Mouse (Mus musculus) layer of hippocampus, postnatal 14 days (tissue): Measurements from ENCODE around the gene Dffb. TPM values are rescaled to one million over a fixed set of nuclear protein-coding genes. Genes with fewer than 3 reads are reported as not detected.

Experiments used
- DNase-seq, 2 experiments: peaks; one replicate each; pipeline ENCODE4 v3.0.0; 2021 to 2022; ENCODE audit warnings: low spot score in 2 of 2, mixed read lengths in 1 of 2
- long read RNA-seq, 2 experiments: library from polyadenylated mRNA; stranded (forward); transcript quantifications; one replicate each; pipeline ENCODE4 v2.0.0; 2021
- total RNA-seq, 2 experiments: library from RNA; stranded (reverse); gene quantifications; 2 replicates each; pipeline ENCODE4 v1.2.3; 2021

Gene Dffb
- total RNA-seq: 10 to 100 TPM; 10.0 to 16.9 TPM
- long read RNA-seq, experiment 1, partial matches to known transcripts: 1 of 4 reads
- long read RNA-seq, experiment 1, other reads (novel, unspliced or antisense): 1 of 4 reads
- long read RNA-seq, experiment 2, partial matches to known transcripts: 1 of 4 reads
- long read RNA-seq, experiment 2, other reads (novel, unspliced or antisense): 3 of 4 reads

DNA sequence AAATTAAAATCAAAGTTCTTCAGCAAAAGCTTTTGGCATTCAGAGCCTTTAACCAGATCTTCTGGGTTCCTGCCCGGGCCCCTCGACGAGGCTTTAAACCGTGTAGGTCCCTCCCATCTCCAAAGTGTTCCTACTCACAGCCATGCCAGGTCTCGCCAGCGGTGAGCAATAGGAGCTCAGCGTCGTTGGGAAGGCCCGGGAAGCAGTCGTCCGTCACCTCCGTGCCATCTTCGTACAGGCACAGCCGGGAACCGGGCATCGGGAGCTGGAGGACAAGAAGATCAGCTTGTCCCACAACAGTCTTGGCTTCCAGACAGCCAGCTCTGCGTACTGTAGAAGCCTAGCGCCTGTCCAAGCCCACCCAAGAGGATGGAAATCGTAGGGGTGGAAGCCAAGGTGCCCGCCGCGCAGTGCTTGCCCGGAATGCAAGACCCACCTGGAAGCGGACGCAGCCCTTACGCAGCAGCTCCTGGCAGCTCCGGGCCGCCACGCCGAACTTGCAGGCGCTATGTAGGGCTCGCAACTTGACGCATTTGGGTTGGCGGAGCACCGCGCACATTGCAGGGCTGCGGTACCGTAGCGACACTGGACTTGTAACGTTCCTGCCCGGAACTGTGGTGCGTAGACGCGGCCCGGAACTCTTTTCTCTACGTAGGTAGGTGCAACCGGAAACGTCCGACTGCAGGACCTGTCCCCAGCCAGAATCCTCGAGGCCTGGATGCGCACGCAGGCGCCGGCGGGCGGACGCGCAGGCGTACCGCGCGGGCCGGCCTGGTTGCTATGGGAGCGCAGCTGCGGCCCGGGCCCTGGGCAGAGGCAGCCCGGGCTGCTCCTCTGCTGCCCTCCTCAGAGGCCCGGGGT is at the start of gene Dffb, which contains the start of gene Cep104:
Dffb (minus strand) TSS at position 696 of the 861 bp plus-strand sequence.
Cep104 (plus strand) TSS at position 764 of the 861 bp plus-strand sequence.
- peak; percentile 94 to 97 for DNase-seq

DNA sequence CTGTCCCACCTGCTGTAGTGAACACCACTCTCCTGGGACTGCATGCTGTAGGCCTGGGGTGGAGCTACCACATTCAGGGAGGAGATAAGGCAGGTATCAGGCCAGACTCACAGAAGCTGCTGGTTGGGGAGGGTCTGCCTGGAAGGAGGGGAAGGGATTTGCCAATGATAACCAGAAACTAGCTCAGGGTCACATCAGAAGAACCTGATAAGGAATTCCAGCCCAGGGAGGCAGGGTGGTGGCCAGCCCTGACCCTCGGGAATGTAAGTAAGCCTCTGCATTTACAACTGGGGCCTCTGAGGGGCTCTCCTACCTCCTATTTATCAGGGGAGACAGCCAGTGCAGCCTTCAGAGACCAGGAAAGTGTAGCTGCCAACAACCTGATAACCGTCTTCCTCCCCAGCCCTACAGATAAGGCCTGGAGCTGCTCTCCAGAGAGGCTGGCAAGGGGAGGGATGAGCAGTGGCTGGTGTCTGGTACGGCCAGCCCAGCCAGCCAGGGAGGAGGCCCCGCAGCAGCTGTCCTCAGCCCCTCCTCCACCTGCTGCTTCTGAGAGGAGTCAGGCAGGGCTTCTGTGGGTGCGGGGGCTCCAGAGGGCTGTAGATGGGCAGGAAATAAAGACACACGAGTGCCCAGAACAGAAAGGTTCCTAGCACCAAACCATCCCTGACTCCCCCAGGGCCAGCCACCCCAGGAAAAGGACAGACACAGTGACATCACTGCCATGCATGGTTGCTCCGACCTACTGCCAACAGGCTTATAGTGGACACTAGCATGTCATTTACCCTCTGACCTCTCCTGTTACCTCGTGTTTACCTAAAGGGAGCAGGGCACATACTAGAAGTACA is 49.1 kb upstream of the Dffb start:
- no peak for DNase-seq

DNA sequence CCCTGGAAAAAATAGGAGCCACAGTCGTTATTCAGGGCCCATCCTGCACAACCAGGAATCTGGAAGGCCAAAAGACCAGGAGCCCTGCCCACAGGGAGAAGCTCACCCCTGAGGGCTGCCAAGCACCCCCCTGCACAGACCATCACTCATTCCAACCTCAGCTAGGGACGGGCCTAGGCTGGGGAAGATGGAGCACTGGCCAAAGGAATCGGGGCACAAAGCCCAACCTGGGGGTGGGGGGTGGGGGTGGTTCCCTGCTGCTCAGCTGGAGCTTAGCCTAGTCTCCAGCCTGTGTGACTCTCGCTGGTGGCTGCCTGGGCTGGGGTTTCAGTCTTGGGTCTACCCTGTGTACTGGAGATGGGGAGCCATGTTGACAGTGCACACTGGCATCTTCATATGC is 47.9 kb upstream of the Dffb start:
- DNase-seq: no peak

DNA sequence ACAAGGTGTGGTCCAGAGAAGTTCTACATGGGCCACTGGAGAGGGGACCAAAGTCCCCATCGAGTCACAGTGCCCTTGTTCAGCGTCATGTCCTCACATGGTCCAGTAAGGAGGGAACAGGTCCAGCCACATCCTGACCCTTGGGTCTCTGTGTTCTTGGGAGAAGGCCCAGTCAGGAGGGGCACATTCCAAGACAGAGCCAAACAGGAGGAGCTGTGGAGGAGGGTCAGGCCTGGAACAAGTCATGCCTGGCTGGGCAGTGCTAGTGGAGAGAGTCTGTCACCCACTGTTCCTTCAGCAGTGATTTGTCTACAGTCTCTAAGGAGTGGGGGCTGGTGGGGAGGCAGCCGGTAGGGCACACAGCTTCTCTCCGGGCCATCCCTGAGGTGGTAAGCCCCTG is 47.5 kb upstream of the Dffb start:
- DNase-seq: peak in 1 of 2 experiments; percentile 49

DNA sequence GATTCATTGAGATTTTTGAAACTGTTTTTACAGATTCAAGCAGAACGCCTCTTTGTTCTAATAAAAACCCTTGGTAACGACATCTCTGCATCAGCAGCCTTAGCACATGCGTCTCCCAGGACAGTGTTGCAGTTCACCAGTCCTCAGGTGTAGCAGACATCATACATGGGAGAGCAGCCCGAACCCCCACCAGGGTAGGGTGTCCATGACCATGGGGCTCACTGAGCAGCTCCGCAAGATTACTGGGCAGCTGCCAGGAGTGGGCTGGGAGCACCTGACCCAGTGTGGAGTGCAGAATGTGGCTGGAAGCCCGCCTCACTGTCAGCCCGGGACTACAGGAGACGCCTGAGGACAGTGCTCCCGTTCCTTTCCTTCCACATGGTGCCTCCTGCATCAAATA is 46.5 kb upstream of the Dffb start:
- no peak for DNase-seq

DNA sequence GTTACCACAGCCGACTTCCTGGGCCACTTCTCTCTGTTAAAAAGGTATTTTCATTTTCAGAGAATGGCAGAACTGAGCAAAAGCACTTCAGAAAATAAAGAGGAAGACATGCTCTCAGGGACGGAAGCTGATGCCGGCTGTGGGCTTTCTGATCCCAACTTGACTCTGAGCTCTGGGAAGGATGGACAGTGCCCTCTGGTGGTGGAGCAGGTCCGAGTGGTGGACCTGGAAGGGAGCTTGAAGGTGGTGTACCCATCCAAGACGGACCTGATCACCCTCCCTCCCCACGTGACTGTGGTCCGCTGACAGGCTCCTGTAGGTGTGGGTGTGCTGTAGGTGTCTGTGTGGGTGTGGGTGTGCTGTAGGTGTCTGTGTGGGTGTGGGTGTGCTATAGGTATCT is 44.6 kb upstream of the Dffb start:
- no peak for DNase-seq

DNA sequence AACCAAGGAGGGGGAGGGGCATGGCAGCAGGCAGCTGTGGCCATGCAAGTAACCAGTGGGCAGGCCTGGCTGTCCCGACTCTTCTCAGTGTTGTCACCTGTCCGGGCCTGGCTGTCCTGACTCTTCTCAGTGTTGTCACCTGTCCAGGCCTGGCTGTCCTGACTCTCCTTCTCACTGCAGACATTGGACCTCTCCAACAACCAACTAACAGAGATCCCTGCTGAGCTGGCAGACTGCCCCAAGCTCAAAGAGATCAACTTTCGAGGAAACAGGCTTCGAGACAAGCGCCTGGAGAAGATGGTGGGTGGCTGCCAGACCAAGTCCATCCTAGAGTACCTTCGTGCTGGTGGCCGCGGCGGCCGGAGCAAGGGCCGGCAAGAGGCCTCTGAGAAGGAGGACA is 40.5 kb upstream of the Dffb start:
- DNase-seq: no peak

DNA sequence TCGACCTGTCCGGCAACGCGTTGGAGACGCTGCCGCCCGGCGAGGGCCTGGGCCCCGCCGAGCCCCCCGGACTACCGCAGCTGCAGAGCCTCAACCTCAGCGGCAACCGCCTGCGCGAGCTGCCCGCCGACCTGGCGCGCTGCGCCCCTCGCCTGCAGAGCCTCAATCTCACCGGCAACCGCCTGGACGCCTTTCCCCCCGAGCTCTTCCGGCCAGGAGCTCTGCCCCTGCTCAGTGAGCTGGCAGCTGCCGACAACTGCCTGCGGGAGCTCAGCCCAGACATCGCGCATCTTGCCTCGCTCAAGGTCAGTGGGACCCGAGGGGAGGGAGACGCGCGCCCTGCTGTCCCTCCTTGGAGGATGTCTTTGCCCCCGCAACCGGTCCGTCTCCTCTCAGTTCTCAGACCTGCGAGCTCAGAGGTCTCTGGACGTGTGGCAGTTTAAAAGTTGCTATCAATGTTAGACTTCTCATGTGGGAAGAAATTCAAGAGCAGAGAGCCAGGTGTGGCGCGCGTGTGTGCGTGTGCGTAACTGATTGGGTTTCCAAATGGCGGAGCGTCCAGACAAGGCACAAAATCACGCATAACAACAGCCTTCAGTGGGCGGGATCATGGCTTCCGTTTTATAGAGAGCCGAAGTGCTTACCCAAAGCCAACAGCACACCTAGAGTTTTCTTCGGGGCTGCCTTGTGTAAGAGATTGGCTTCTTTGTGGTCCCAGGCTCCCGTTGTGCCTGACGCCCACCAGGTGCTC is 37.4 kb upstream of the Dffb start:
- DNase-seq: no peak

DNA sequence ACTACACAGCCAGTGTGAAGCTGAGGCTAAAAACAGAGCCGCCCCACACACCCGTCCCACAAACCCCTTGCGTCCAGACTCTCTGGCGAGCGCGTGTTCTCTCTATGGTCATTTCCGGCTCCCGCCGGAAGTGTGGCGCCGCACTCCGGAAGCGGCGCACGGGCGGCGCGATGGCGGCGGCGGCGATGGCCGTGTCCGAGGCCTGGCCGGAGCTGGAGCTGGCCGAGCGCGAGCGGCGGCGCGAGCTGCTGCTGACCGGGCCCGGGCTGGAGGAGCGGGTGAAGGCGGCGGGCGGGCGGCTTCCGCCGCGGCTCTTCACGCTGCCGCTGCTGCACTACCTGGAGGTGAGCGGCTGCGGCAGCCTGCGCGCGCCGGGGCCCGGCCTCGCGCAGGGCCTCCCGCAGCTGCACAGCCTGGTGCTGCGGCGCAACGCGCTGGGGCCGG is 36.7 kb upstream of the Dffb start, which contains the start of gene Lrrc47:
Lrrc47 (plus strand) TSS at position 86 of the 444 bp plus-strand sequence.
- DNase-seq: peak; percentile 79 to 88

DNA sequence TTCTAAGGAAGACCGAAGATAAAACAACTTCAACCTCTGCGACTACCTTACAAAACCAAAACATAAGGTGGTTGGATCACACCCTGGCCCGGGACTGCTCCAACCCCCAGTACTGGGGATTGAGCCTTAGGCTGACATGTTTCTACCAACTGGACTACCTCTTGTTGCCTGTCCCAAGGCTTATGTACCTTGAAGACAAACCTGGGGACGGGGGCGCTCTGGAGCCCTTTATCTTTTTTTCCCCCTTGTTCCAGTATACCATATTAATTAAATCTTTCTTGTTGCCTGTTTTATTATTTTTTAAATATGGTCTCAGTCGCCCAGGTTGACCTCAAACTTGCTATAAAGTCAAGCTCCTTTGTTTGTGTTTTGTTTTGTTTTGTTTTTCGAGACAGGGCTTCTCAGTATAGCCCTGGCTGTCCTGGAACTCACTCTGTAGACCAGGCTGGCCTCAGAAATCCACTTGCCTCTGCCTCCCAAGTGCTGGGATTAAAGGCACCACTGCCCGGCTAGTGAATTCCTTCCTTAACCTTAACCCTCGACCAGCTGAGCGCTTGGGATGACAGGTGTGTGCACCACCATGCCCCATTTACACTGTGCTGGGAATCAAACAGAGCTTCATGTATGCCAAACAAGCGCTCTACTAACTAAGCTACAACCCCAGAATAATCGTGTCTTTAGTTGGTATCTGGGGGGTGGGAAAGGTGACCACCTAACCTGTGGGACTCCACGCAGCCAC is 36.1 kb upstream of the Dffb start:
- no peak for DNase-seq

DNA sequence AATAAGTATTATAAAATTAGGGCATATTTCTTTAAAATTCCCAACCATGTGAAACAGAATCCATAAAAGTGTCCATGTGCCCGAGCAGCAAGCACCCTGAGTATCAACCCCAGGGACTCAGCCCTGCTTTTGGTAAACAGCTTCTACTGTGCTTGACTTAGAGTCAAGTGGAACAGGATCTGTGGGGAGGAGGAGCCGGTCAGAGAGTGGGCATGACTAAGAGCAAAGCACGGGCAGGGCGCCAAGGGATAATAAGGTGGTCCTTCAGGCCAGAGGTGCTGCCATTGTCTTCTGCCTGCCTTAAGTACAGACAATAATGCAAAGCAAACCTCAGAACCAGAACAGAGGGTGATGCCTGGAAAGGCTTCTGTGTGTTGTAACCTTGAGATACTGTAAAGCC is 32.8 kb upstream of the Dffb start:
- DNase-seq: no peak

DNA sequence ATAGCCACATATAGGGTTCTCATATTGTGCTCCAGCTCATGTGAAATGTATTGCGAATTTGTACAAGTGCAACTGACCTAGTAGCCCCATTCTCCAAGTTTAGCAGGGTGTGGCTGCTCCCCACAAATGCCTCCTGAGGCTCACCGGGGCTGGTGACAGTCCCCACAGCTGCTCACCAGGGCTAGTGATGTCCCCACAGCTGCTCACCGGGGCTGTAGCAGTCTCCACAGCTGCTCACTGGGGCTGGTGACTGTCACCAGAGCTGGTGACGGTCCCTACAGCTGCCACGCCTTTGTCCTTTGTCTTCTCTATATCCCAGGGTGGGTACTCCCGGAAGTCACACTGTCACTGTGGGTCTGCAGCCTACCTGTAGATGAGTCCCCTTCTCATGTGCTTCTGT is 31.3 kb upstream of the Dffb start:
- DNase-seq: no peak

DNA sequence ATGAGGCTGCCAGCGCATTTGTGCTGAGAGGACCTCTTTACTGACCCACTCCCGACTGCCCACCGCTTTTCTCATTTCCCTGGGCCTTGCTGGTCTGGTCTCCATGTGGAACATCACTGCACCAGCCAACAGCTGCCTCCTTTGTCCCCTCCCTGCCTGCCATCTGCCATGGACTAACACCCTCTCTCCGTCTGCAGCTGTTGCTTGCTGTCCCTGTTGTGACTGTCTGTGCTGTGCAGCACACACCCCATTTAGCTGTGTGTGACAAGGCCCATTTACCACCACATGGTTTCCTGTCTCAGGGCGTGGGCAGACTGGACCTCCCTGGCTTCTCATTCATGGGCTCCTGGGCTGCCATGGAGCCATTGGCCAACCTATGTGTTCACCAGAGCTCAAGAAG is 30.6 kb upstream of the Dffb start:
- DNase-seq: no peak

DNA sequence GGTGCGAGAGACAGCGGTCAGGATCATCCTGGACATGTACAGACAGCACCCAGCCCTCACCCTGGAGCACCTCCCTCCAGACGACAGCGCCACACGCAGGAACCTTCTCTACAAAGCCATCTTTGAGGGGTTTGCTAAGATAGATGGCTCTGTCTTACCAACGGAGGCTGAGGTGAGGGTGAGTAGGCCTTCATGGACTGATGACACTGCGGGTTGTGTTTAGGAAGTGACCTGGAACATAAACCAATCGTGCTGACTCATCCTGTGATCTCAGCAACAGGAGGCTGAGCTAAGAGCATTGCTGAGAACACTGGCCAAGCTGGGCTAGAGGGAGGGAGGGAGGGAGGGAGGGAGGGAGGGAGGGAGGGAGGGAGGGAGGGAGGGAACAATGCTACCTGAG is 18.6 kb upstream of the Dffb start:
- no peak for DNase-seq

DNA sequence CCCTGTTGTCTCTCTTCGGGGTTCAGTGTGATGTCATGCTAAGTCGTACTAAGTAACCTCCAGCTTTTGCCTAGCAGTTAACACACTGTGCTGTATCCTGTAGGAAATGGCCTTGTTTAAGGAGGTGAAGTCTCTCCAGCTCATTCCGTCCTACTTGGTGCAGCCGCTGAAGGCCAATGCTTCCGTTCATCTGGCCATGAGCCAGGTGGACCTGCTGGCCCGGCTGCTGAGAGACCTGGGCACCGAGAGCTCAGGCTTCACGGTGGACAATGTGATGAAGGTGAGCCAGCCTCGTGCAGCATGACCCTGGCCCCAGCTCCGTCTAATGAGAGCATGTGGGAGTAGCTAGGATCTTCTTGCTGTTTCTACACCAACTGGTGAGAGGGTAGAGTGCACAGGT is 17.8 kb upstream of the Dffb start:
- no peak for DNase-seq

DNA sequence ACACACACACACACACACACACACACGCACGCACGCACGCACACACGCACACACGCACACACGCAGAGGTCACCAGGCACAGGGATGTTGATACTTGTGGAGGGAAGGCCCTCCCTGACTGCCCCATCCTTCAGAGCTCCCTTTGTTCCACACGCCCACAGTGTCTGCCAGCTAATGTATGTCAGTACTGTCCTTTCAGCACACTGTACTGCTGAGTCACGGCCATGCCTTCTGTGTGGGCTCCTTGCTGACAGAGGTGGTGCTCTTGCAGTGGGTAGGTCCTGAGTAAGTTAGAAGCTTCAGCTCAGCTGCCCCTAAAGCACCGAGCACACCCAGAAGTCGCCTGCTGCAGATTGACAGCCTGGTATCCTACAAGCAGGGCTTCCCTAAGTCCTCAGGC is 5.5 kb upstream of the Dffb start:
- DNase-seq: no peak

DNA sequence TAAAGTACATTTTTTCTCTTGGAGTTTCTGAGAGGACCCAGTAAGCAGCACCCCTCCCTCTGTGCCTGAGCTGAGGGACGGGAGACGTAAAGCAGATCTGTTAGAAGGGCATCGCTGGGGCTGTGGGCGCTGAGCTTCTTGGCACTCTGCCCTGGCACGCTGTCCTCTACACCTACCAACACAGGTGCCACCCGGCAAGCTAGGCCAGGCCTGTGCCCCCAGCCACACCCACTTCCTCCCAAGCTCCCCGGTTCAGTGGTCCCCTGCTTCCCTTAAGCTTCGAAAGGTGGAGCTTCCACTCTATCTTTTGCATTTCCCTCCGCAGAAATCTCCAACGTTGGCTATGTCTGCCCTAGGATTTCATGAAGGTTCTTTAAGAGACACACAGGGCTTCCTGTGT is 4.3 kb upstream of the Dffb start:
- no peak for DNase-seq

DNA sequence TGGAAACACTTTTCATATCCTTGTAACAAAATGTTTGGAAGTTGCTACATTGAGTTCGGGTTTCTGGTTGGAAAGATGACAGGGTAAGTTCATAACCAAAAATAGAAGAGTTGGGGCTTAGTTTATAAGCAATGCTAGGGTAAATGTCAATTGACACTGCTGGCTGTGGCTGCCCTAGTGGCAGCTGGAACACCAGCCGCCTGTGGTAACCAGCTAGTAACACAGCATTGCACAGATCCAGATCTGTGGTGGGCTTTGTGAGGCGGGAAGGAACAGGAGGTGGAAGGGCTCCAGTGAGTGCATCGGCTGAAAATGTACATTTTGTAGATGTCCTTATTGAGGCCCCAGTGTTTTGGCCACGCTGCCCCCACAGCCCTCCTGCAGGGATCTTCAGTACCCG is 842 bp upstream of the Dffb start:
- DNase-seq: no peak

DNA sequence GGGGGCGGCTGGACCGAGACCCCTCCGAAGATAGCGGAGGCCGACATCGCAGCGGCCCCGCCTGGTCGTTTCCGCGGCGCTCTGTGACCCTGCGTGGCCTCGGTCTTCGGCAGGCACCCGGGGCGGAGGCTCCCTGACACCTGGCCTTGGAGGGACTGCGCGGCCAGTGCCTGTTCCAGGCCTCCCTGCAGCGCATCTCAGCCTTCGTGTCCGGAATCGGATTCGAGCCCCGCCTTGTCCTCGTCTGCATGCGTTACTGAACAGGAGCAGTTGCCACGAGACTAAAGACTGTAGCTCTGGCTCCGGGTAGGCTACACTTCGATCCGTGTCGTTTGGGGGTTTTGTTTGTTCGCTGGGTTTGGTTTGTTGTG is 351 bp upstream of the Dffb start:
- DNase-seq: no peak

DNA sequence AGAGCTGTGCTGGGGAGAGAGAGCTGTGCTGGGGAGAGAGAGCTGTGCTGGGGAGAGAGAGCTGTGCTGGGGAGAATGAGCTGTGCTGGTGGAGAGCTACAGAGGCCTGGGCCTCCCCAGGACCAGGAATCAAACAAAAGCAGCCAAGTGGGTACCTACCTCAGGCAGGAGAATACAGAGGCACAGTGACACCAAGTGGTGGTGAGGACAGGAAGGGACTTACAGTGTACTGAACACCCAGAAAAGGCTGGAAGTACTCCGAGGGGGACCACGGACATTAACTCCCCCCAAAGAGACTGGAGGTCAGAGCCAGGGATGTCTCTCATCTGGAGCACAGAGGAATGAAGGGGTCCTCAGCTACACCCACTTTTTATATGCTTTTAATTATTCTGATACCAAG is 6.9 kb downstream of the Dffb start:
- DNase-seq: no peak
